Mouse (Mus musculus): Measurements from ENCODE around the gene Efnb2. TPM values are rescaled to one million over a fixed set of nuclear protein-coding genes. Genes with fewer than 3 reads are reported as not detected.

The Efnb2 gene
- polyA plus RNA-seq (2015; fragmentation: Nextera tagmentation; extraction: Ambion mirVana), result 16.9 and 18.6 TPM in 2 replicates

GRCm38 (mm10) chr8:8661103-8661758 lies at the start of gene Efnb2:
Gene Efnb2, minus strand, starts transcription at chr8:8661242.

GRCm38 (mm10) chr8:8690146-8691092 lies 29.4 kb upstream of the Efnb2 start, which contains the start of gene Arglu1:
Gene Arglu1, minus strand, starts transcription at chr8:8690521.

Small RNA genes within 50 kb of the gene (microRNA-seq; reads per million reads assigned to microRNA genes)
- 1.5 reads per million for gene Mir7654

Other genes with a start within 250 kb of the Efnb2 start
- 79.5 and 90.1 TPM in 2 replicates for gene Arglu1, start 29.3 kb upstream of the Efnb2 start, polyA plus RNA-seq (2015; fragmentation: Nextera tagmentation; extraction: Ambion mirVana)